Mouse (Mus musculus): Measurements from ENCODE around the gene Gpr152. TPM values are rescaled to one million over a fixed set of nuclear protein-coding genes. Genes with fewer than 3 reads are reported as not detected.

The Gpr152 gene
- total RNA-seq (2021), result not detected
- long read RNA-seq, result 0 reads

DNA sequence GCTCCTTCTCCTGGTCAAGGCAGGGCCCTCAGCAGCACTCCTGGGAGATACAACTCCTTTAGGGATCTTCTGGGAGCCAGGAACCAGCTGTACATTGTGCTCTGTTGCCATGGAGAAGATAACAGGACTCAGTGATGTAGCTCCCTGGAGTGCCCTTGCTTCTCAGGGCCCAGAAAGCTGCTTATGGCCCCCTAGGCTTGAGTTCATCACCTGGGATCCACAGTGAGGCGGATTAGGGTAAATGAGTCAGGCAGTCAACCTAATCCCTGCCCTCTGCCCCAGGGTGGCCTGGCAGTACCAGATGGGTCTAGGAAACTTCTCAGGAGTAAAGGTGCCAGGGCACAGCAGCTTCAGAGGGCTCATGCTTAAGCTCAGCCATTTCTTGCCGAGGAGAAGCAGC lies at the start of gene Gpr152:
Gpr152 (plus strand) TSS at position 342 of the 400 bp plus-strand sequence.
- DNase-seq (ENCODE audit: low spot score in 2 of 2), result no peak

DNA sequence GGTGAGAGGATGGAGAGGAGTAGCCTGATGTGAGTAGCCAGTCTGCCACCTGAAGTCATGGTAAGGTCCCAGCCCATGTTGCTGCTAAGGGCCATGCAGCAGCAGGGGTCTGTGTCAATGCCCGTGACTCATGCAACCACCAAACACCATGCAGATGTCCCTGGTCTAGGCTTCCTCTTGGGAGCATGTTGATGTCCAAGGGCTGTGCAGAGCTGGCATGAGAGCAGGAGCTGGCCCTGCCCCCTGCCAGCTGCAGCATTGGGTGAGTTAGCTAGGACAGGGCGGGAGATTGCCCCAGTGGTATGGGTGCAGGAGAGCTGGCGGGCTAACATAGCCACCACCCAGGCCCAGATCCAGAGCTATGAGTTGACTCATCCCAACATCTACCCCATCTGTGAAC lies 49.1 kb upstream of the Gpr152 start:
- DNase-seq (ENCODE audit: low spot score in 2 of 2), result no peak

DNA sequence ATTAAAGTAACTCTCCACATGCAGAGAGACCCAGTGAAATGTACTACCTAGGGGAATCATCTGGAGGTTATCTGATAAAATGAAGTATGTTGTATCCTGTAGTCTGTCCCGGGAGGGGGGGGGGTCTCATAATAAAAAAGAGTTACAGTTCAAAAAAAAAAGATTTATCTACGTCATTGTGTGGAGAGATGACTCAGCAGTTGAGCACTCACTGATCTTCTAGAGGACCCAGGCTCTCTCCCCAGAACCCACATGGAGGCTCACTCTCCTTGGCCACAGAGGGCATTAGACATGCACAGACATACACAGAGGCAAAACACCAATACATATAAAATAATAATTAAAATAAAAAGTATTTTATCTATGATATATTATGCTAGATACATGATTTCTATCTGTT lies 48.2 kb upstream of the Gpr152 start:
- no peak for DNase-seq (ENCODE audit: low spot score in 2 of 2)

DNA sequence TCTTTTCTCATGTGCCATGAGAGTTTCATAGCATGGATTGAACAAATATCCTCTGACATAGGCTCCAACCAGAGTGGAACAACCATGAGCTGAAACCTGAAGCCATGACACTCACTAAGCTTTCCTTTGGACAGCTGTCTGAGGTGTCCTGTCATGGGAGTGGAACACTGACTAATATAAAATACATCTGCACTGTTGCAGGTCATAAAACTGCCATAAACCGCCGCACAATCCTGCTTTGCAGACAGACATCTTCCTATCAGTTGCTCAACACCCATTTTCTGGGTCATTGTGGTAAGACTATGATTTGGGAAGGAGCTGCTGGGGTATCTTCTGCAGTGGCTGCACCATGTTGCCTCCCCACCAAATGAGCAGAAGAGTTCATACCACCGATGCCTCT lies 46.8 kb upstream of the Gpr152 start:
- no peak for DNase-seq (ENCODE audit: low spot score in 2 of 2)

DNA sequence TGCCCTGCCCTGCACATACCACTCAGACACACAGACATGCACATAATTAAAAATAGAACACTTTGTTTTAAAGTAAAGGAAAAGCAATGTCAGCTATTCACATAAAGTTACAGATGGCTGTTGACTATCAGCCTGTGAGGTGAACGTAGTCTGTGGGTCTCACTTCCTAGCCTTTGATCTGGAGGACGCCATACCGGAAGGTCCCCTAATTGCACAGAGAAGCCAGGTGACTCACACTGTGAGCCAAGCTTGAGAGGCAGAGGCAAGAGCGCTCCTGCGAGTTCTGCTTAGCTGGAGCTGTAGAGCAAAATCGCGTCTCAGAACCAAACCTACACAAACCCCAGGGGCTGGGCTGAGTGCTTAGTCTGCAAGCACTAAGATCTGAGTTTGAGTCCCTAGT lies 45.8 kb upstream of the Gpr152 start:
- no peak for DNase-seq (ENCODE audit: low spot score in 2 of 2)

DNA sequence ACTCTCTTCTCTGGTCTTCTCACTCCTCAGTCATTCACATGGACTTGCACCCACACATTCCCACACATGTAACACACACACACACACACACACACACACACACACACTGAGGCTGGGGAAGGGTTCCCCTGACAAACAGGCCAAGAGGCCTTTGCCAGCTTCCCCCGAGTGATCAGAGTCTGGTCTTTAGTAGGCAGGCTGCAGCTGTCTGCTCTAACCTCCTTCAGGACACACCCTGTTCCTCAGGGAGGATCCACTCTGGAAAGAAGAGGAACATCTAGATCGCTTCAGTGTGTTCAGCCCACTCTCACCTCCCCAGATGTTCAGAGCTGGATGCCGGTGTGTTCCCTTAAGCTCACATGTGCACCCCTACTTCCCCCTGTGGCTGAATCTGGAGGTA lies 45.2 kb upstream of the Gpr152 start:
- DNase-seq (ENCODE audit: low spot score in 2 of 2), result no peak

DNA sequence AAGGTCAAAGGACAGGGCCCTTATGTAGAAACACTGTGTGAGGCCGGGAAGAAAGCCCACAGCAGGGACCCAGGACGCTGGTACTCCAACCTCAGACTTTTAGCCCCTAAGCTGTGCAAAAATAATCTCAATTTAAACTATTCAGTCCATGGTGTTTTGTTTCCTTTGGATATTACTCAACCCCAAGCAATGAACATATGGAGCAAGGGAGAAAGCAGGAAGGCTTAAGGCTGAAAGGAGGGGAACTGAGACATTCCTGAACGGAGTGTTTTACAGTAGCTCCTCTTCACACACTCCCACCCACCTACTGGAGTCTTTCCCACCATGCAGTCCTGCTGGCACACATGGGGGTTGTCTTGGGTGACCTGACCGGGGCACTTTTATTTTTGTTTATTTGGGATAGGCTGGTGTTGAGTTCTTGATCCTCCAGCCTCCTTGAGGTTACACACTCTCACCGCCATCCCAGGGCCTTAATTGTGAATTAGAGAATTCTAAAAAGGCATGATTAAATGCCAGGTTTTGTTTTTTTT lies 44.7 kb upstream of the Gpr152 start:
- no peak for DNase-seq (ENCODE audit: low spot score in 2 of 2)

DNA sequence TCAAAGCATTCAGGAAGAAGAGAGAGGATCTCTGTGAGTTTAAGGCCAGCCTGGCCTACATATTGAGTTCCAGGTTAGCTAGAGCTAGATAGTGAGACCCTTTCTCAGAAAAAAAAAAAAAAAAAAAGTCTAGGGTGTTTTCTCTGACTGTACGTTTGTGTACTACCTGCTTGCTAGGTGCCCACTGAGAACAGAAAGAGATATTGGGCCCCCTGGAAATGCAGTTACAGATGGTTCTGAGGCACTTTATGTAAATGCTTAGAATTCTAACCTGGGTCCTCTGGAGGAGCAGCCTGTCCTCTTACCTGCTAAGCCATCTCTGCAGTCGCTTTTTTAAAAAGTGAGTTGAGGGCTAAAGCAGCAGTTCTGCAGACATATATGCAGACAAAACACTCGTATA lies 43.8 kb upstream of the Gpr152 start:
- no peak for DNase-seq (ENCODE audit: low spot score in 2 of 2)

DNA sequence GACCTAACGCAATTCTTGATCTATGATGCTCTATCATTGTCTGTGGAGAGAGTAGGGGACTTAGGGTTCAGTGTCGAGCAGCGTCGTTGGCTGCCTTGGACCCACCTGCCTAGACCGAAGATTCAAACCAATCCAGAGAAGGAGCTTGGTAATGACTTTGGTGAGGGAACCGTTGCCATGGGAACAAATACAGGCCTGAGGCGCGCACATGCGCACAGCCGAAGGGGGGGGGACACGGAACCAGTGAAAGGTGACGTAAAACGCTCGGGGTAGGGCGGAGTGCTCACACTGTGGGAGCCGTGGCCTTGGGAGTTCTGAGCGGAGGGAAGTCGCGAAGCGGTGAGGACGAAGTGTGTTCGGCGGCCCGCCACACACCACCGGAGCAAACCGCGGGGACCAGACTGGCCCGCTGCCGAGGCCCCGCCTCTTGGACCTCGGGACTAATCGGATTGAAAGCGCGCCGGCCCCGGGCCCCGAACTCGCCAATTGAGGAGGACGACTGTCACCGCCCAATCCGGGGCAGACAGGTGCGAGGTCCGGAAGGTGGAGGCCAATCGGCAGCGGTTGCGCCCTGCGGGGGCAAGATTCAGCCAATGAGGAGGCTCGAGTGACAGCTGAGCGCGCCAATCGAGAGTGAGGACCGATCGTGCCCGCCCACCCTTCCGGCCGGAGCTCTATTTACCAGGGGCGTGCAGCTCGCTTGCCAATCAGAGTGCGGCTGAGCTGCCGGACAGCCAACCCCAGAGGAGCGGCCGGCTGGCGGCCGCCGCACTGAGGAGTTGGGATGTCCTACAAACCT lies 42.7 kb upstream of the Gpr152 start, which contains the start of gene Cdk2ap2:
Cdk2ap2 (plus strand) TSS at position 541 of the 799 bp plus-strand sequence.
- DNase-seq (ENCODE audit: low spot score in 2 of 2), result peak; percentile 100

DNA sequence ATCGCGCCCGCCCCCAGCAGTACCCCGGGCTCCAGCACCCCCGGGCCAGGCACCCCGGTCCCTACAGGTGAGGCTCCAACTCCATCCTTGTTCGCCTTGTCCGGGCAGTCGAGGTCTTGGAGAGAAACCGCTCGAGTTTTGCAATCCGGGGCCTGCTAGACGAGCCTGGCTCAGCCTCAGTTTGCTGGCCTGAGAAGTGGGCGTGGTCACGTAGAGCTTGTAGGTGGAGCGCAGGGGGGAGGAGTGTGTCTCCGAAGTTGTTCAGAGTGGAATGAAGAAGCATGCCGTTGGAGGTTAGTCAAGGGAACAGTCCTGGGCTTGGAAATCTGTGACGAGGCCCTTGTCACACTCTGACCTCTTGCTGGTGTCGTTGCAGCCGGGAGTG lies 42.2 kb upstream of the Gpr152 start:
- no peak for DNase-seq (ENCODE audit: low spot score in 2 of 2)

DNA sequence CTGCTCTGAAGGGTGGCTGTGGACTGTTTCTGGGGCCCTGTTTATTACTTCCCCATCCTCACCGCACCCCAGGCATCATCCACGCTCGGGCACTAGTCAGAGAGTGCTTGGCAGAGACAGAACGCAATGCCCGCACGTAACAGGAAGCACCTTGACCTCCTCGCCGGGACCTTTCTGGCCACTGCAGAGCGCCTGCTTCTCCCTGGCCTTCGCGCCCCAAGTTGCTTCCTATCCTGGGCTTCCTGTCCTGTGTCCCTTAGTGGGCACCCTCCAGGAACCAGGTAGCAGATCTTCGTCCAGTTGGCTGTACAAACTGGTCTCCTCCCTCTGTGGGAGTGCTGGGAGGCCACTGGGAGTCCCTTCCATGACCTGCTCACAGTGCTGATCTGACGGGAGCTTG lies 41.2 kb upstream of the Gpr152 start:
- no peak for DNase-seq (ENCODE audit: low spot score in 2 of 2)

DNA sequence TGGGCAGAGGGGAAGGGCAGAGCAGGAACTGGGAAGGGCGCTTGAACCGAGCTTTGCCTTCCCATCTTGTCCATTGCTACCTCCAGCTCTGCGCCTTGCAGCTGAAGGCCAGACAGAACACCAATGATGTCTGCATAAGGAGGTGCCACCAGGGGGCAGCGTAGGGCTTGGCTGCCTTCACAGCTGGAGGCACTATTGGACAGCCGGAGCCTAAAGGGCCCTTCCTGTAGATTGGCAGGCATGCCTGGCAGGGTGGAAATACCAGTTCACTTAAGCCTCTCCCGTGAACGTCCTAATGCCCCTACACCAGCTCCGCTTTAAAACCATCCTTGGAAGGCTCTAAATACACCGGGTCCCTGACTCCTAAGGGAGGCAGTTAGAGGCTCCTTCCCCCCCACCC lies 40.5 kb upstream of the Gpr152 start:
- DNase-seq (ENCODE audit: low spot score in 2 of 2), result peak; percentile 81 to 92

DNA sequence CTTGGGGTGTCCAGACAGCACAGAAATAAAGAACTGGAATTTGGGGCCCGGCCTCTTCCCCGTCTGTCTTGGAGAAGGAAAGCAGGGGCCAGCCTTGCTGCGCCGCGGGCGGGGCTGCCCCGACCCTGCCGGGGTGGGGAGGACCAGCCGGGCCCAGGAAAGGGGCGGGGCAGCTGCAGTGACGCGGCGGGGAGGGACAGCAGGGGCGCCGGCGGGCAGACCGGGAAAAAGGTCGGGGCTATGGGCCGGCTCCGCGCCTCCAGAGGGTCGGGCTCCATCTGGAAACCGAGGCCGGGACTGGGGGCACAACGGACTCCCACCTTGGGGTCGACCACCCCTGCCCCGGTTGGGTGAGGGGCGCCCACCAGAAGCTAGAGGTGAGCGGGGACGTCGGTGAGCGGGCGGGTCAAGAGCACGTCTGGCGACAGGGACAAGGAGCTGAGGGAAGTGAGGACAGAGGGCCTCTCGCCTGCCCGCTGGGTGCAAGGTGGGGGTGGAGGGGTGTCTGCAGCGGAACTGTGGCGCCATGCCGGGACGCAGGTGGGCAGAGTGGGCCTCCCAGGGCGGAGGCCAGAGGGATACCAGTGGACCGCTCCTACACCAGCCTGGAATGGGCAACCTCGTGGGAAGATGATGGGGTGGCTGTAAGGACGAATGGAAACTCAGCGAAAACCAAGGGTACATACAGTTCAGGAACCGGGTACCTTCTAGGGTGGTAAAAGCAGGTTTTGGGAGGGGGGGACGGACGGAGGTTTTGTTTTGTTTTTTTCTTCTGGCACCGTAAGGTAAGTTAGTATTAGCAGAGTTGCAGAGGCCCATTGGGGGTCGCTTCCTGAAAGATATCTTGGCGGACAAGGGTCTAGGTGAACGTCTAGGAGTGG lies 39.5 kb upstream of the Gpr152 start, which contains the start of gene Pitpnm1:
Pitpnm1 (plus strand) TSS at position 162 of the 881 bp plus-strand sequence.
- no peak for DNase-seq (ENCODE audit: low spot score in 2 of 2)

DNA sequence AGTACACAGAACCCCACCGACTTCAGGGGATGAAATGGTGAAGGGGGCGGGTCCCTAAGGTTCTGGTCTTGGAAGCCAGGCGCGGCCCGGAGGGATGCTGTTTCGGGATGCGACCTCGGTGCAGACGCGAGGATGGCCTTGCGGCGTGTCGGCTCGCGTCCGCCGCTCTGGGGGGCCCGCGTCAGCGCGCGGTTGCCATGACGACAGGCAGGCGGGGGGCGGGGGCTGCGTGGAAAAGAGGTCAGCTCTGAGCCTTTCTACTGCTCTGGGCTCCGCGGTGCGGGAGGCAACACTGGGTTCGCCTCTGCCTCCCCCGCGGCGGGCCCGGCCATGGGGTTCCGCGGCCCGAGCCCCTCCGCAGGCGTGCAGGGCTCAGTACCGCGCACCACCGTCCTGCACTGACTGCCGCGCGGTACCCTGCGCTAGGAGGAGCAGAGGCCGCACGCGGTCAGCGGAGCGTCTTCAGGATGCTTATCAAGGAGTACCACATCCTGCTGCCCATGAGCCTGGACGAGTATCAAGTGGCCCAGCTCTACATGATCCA lies 38.8 kb upstream of the Gpr152 start:
- DNase-seq (ENCODE audit: low spot score in 2 of 2), result peak; percentile 67

DNA sequence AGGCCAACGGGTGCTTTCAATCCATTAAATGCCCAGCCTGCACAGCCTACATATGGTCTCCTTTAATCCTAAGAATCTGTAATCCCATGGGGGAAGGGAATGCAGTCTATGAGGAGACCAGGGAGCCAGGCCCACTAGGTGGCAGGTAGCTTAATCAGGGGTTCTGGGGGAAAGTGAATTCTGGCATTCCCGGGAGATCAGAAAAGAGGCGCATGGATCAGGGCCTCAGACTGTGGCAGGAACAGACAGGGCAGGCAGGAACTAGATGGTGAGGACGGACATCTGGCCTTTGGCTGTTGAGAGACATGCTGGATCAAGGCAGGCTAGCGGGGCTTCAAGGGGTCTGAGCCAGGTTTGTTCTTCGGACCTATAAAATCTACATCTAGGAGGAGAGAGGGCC lies 38.1 kb upstream of the Gpr152 start:
- no peak for DNase-seq (ENCODE audit: low spot score in 2 of 2)

DNA sequence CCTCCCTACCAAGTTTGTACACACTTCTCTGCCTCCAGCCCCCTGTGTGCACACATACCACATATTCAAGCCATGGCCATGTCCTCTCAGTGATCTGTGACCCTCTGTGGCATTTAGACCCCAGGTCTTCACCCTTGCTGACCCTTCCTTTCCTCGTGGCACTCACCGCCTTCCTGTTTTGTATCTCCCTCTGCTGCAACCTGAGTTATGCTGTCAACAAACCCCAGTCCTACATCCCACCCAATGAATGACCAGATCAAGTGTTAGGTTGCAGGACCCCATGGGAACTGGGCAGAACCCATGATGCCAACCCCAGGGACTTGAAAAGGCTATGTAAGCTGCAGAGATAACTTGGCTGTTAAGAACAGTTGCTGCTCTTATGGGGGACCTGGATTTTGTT lies 37.5 kb upstream of the Gpr152 start:
- no peak for DNase-seq (ENCODE audit: low spot score in 2 of 2)

DNA sequence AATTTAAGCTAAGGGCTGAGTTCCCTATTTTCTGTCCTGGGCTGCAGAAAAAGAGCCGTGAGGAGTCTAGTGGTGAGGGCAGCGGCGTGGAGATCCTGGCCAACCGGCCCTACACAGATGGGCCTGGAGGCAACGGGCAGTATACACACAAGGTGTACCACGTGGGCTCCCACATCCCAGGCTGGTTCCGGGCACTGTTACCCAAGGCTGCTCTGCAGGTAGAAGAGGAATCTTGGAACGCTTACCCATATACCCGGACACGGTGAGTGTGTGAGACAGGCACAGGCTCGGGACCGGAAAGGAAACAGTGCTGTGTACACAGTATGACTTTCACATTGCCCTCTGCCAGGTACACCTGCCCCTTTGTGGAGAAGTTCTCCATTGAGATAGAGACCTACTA lies 37.0 kb upstream of the Gpr152 start:
- DNase-seq (ENCODE audit: low spot score in 2 of 2), result no peak

DNA sequence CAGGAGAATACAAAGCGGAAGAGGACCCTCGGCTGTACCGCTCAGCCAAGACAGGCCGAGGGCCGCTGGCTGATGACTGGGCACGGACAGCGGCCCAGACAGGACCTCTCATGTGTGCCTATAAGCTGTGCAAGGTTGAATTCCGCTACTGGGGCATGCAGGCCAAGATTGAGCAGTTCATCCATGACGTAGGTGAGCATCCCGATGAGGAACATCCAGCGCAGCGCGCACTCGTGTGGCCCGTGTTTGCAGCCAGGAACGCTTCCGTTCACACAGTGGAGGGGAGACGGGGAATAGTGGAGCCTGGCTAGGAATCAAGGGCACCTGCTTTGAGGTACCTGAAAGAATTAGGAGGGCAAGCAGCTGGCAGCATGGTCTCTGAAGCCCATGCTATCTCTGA lies 36.3 kb upstream of the Gpr152 start:
- no peak for DNase-seq (ENCODE audit: low spot score in 2 of 2)

DNA sequence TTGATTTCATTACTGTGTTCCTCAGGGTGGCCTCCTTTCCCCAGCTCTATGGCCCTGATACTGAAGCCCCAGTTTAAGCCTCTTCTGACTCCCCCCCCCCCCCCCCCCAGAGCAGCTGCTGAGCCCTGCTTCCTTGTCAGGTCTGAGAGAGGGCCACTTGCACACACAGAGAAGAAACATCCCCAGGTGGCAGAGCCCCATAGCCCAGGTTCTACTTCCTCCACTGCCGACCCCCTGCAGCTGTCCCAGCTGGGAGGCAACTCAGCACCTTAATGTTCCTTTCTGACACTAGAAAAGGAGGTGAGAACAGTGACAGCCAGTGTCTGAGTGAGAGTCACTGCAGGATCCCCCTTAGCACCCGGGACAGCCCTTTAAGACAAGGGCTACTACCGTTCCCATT lies 35.8 kb upstream of the Gpr152 start:
- DNase-seq (ENCODE audit: low spot score in 2 of 2), result no peak

DNA sequence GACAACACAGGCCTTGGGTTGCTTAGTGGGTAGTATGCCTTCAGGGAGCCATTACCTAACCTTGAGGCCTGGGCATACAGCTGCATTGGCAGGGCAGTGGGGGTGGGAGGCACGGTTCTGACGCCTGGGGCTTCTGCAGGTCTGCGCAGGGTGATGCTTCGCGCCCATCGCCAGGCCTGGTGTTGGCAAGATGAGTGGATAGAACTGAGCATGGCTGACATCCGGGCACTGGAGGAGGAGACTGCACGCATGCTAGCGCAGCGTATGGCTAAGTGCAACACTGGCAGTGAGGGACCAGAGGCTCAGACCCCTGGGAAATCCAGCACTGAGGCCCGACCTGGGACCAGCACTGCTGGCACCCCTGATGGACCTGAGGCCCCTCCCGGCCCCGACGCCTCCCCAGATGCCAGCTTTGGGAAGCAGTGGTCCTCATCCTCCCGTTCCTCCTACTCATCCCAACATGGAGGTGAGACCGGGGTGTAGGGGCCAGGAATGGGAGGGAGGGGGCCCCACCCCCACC lies 34.9 kb upstream of the Gpr152 start:
- no peak for DNase-seq (ENCODE audit: low spot score in 2 of 2)

DNA sequence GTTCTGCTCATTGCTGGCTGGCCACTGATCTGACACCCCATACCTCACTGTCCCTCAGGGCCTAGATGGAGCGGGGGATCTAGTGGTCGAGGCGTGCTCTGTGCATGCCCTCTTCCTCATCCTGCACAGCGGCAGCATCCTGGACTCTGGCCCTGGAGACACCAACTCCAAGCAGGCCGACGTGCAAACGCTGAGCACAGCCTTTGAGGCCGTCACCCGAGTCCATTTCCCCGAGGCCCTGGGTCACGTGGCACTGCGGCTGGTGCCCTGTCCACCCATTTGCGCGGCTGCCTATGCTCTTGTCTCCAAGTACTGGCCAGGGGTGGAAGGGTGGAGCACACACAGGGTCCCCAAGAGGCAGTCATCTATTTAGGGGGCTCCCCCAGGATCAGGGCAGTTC lies 32.9 kb upstream of the Gpr152 start:
- DNase-seq (ENCODE audit: low spot score in 2 of 2), result no peak

DNA sequence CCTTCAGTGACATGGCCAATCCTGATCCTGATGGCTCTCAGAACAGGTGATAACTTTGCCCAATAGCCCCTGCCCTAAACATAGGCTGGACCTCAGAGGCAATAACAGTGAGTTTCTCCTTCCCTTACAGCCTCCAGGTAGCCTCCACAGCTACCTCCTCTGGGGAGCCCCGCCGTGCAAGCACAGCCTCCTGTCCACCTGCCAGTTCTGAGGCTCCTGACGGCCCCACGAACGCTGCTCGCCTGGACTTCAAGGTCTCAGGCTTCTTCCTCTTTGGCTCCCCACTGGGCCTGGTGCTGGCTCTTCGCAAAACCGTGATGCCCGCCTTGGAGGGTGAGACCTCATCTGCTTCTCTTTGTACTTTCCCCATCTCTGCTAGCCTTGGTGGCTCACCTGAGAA lies 31.1 kb upstream of the Gpr152 start:
- DNase-seq (ENCODE audit: low spot score in 2 of 2), result no peak
